Mouse (Mus musculus) kidney, embryonic 14.5 days (tissue): ENCODE data around the gene Appl1. TPM values are rescaled to one million over a fixed set of nuclear protein-coding genes. Genes with fewer than 3 reads are reported as not detected.
A peak's percentile ranks its signal among the peaks of the same experiment; 100 is the strongest.
"Not testable (repeated sequence)": the region's sequence is repeated elsewhere in the genome, so short reads cannot be mapped to it uniquely, and the experiment has no call there.

ENCODE experiments used
- ATAC-seq: fragments of 200-750 bp; cut with Nextera tagmentation; 2 replicates; pipeline ENCODE4 v1.8.0; 2017; ENCODE audit warnings: moderate number of reproducible peaks, mild to moderate bottlenecking, moderate TSS enrichment, moderate library complexity; ENCODE audit not compliant: low FRiP score, low TSS enrichment
- H3K27ac ChIP-seq: fragments of 300-500 bp; sonication (generic); 2 replicates; pipeline ENCODE4 v1.5.1; 2014; ENCODE audit warnings: low read depth, mild to moderate bottlenecking, low read length, moderate library complexity, mixed read lengths
- H3K27me3 ChIP-seq: fragments of 300-500 bp; sonication (generic); 2 replicates; pipeline ENCODE4 v1.6.1; 2014; ENCODE audit warnings: mild to moderate bottlenecking, low read length; ENCODE audit not compliant: control insufficient read depth, insufficient read depth
- H3K36me3 ChIP-seq: fragments of 300-500 bp; sonication (generic); 2 replicates; pipeline ENCODE4 v1.6.1; 2014; ENCODE audit warnings: low read length, mixed read lengths; ENCODE audit not compliant: control insufficient read depth, insufficient read depth
- H3K4me1 ChIP-seq: fragments of 300-500 bp; sonication (generic); 2 replicates; pipeline ENCODE4 v1.6.1; 2014; ENCODE audit warnings: low read length, mixed read lengths; ENCODE audit not compliant: control insufficient read depth, insufficient read depth
- H3K4me2 ChIP-seq: fragments of 300-500 bp; sonication (generic); replicated peaks from 2 replicates; pipeline ENCODE4 v1.6.1; 2014; ENCODE audit warnings: low read depth, mild to moderate bottlenecking, low read length
- H3K4me3 ChIP-seq: fragments of 300-500 bp; sonication (generic); 2 replicates; pipeline ENCODE4 v1.5.1; 2014; ENCODE audit warnings: mild to moderate bottlenecking, low read length
- H3K9ac ChIP-seq: fragments of 300-500 bp; sonication (generic); 2 replicates; pipeline ENCODE4 v1.6.1; 2014; ENCODE audit warnings: low read depth, mild to moderate bottlenecking, low read length, moderate library complexity
- H3K9me3 ChIP-seq: fragments of 300-500 bp; sonication (generic); 2 replicates; pipeline ENCODE4 v1.6.1; 2016; ENCODE audit warnings: low read length; ENCODE audit not compliant: control insufficient read depth
- WGBS: fragments of 180-500 bp; shearing (Covaris S2); extraction: QIAGEN DNeasy Blood & Tissue Kit; methylation state at CpG from one replicate; pipeline ENCODE4 v1.1.7; 2014; 5-methylcytosine and 5-hydroxymethylcytosine counted together
- polyA plus RNA-seq: library from polyadenylated mRNA; unstranded; fragments of >200 nt; fragmentation: Nextera tagmentation; extraction: Ambion mirVana; gene quantifications from 2 replicates; pipeline ENCODE4 v1.2.1, GENCODE M21; 2014

Appl1 gene
- polyA plus RNA-seq, 1 experiment from 2014 or later: 55.6 TPM

DNA sequence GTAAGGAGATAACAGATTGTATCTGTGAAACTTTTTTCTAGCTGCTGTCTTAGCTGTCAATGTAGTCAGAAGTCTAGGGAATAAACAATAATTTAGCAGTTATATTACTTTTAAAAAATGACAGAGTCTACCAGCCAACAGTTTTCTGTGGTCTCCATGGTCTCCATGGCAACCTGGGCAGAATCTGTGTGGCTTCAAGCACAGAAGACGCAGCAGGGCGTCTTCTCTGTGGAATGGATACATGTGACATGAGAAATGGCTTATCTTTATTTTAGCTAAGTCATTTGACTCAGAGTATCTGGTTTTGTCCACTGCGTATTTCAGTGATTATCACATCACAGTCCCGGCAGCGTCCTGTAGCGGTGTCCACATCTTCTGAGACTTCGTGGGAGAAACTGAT is 5.2 kb upstream of the Appl1 start:
- Histone ChIP-seq H3K4me1 (0 out of 2 replicates have a peak, but pooled peaks cover 4% of the 10 kb centered on the region), H3K9ac (no peak overlapping the region), H3K4me3 (no peak overlapping the region), H3K4me2 (no peak overlapping the region), H3K27me3 (no peaks in the 10 kb centered on the region), H3K27ac (no peak overlapping the region), H3K9me3 (peaks cover 7% of the 10 kb centered on the region; the same call in 1 of the 2 replicates), H3K36me3 (no peaks in the 10 kb centered on the region)
- no peak for ATAC-seq
- 88% methylated on average over 7 of the region's 7 CpGs for WGBS

DNA sequence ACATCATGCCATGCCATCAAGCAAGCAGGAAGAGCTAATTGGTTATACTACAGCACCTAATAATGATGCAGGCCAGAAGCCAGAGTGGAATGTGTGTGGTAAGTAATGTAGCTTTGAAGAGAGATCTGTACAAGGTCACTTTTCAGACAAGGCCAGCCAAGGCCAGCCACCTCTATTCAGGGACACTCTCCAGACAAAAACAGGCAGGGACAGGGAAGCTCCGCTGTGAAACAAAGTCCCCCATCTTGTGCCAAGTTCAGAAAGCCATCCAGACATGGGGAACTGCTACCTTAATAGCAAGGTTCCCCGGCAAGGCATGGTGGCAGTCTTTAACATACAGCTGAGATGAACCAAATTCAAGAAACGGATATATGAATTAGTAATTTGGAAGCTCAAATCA is 4.5 kb upstream of the Appl1 start:
- H3K36me3 ChIP-seq: no peaks in the 10 kb centered on the region
- H3K4me3 ChIP-seq: no peak overlapping the region
- H3K9ac ChIP-seq: no peak overlapping the region
- no peaks in the 10 kb centered on the region for H3K9me3 ChIP-seq
- 88% methylated on average over 3 of the region's 3 CpGs for WGBS
- no peak overlapping the region for H3K4me2 ChIP-seq
- no peak for ATAC-seq
- no peak overlapping the region for H3K27ac ChIP-seq
- 0 out of 2 replicates have a peak, but pooled peaks cover 4% of the 10 kb centered on the region for H3K4me1 ChIP-seq
- no peaks in the 10 kb centered on the region for H3K27me3 ChIP-seq

DNA sequence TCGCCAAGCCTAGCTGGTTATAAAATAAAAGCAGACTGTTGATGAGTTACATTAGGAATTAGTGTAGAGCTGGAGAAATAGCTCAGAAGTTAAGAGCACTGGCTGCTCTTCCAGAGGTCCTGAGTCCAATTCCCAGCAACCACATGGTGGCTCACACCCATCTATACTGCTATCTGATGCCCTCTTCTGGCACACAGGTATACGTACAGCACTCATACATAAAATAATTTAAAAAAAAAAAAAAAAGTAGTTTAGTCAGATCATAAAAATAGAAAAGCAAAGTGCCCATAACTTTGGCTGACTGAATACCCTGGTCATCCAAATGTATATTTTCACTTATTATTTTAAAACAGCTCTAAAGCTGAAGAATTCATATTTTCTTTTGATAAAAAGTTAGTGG is 2.1 kb upstream of the Appl1 start:
- H3K9ac ChIP-seq: no peak overlapping the region
- no peak overlapping the region for H3K4me2 ChIP-seq
- no peak overlapping the region for H3K4me3 ChIP-seq
- WGBS: 71% methylated on average over 2 of the region's 2 CpGs
- H3K27ac ChIP-seq: no peak overlapping the region
- no peak for ATAC-seq
- H3K27me3 ChIP-seq: no peaks in the 10 kb centered on the region
- 0 out of 2 replicates have a peak, but pooled peaks cover 8% of the 10 kb centered on the region for H3K4me1 ChIP-seq
- H3K9me3 ChIP-seq: no peaks in the 10 kb centered on the region
- no peaks in the 10 kb centered on the region for H3K36me3 ChIP-seq

DNA sequence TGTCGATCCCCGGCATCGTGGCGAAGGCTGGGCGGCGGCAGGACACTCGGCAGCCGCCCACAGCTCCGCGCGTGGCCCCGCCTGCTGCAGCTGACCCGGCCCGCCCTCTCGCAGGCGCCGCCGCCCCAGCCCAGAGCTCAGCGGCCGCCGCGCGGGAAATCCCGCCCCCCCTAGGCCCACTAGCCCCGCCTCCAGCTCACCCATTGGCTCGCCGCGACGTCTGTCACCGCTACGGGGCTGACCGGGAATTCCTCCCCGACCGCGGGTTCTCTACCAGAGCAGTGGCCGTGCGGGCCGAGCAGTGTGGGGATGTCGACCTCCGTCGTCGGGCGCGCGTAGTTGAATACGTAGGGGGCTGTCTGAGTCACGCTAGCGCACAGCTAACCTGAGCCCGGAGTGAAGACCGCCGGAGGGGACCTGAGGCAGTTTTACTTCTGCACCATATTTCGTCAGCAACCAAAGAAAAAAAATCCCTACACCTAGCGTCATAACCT is 546 bp downstream of the Appl1 start:
- Histone ChIP-seq H3K36me3 (no peaks in the 10 kb centered on the region), H3K27me3 (no peaks in the 10 kb centered on the region), H3K27ac (peak overlapping the region; percentile 90), H3K9ac (peak overlapping the region; percentile 91), H3K9me3 (no peaks in the 10 kb centered on the region), H3K4me3 (peak overlapping the region; percentile 88), H3K4me1 (0 out of 2 replicates have a peak, but pooled peaks cover 4% of the 10 kb centered on the region), H3K4me2 (peak overlapping the region; percentile 47)
- WGBS: under 1% methylated on average over 53 of the region's 53 CpGs
- peak; percentile 98 for ATAC-seq

DNA sequence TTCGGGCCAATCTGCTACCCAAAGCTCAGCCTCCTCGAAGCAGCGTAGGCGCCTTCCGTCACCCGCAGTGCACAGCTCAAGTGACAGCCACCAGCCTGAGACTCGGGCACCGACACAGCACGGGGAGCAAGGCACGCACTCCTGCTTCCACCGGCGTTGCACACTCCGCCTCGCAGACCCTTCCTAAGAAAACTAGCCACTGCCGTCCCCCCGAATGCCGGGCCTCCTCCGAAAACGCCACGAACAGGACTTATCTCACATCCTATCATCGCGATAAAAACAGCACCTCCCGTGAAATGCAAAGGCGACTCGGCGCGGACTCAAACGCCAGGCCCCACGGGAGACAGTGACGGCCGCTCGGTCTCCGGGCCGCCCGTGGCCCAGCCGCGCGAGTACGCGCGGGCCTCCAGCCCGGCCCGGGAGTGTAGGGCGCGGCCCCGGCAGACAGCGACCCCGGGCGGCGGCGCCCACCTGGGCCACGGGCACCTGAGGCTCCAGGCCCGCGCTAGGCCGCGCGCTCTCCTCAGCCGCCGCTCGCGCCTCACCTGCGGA is 1.1 kb downstream of the Appl1 start:
- Histone ChIP-seq H3K36me3 (no peaks in the 10 kb centered on the region), H3K9me3 (no peaks in the 10 kb centered on the region), H3K9ac (peak overlapping the region; percentile 91), H3K4me3 (peak overlapping the region; percentile 88), H3K27me3 (no peaks in the 10 kb centered on the region), H3K4me1 (0 out of 2 replicates have a peak, but pooled peaks cover 4% of the 10 kb centered on the region), H3K27ac (peak overlapping the region; percentile 90), H3K4me2 (peak overlapping the region; percentile 47)
- peak; percentile 65 for ATAC-seq
- WGBS: under 1% methylated on average over 55 of the region's 62 CpGs

DNA sequence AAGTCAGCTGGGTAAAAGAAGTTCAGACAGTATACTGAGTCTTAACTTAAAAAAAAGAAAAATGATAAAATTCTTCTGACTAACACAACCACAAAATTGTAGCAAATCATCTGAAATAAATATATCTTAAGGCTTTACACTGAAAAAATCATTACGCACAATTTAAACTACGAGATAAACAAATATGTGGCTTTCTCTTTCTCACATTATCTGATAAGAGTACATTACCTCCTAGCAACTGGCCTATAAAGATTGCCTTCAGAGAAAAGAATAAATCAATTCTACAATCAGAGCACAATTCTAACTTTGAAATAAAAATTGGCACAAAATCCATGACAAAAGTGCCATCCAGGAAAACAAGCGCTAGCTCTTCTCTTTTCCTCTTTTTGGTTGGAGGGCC is 1.9 kb downstream of the Appl1 start:
- H3K4me1 ChIP-seq: 0 out of 2 replicates have a peak, but pooled peaks cover 4% of the 10 kb centered on the region
- H3K4me3 ChIP-seq: peak overlapping the region; percentile 88
- no peak overlapping the region for H3K27ac ChIP-seq
- H3K9ac ChIP-seq: peak overlapping the region; percentile 91
- no peak for ATAC-seq
- no peaks in the 10 kb centered on the region for H3K27me3 ChIP-seq
- H3K4me2 ChIP-seq: peak overlapping the region; percentile 47
- no peaks in the 10 kb centered on the region; the same call in 1 of the 2 replicates for H3K36me3 ChIP-seq
- WGBS: 75% methylated on average over 3 of the region's 3 CpGs
- H3K9me3 ChIP-seq: no peaks in the 10 kb centered on the region

DNA sequence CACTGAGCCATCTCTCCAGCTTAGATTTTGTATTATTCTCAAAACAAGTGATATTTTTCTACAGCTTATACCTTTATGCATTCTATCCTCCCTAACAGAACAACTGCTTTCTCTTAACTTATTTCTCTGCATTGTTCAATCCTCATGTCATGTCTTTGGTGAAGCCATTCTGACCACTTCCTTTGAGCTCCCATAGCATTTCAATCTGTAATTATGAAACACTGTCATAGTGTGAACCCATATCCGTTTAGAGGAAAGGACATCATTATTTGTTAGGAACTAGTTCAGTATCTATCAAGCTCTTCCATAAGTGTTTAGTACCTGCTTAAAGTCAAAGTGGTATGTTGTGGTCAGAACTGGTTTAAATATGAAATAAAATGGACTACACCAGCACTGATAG is 10.5 kb downstream of the Appl1 start:
- no peak for ATAC-seq
- Histone ChIP-seq H3K27me3 (no peaks in the 10 kb centered on the region), H3K36me3 (peaks cover 25% of the 10 kb centered on the region; the same call in 1 of the 2 replicates), H3K9ac (no peak overlapping the region), H3K9me3 (no peaks in the 10 kb centered on the region), H3K4me1 (no peaks in the 10 kb centered on the region), H3K27ac (no peak overlapping the region), H3K4me3 (no peak overlapping the region), H3K4me2 (no peak overlapping the region)
- 79% methylated on average over 1 of the region's 1 CpGs for WGBS

DNA sequence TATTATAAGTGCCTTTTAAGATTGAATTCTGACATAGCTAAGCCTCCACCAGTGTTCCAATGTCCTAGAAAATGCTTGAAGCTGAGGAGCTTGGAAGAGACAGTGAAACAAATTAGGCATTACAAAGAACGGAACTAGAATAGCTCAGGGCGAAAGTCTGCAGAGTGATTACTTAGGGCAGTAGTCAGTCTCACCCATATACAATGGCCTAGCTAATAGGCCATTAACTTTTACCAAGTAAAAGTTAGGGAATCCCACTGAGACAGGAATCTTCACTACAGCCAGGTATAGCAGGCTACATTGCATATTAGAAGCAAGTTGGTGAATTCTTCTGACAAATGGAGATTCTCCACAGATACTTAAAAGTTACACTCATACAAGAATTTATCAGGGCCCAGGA is 14.9 kb downstream of the Appl1 start:
- H3K9me3 ChIP-seq, H3K4me3 ChIP-seq, H3K4me1 ChIP-seq, H3K27ac ChIP-seq, H3K27me3 ChIP-seq, ATAC-seq, H3K9ac ChIP-seq, H3K4me2 ChIP-seq: not testable (repeated sequence)
- WGBS: 73% methylated on average over 2 of the region's 2 CpGs
- peaks cover 21% of the 10 kb centered on the region; the same call in 1 of the 2 replicates for H3K36me3 ChIP-seq

DNA sequence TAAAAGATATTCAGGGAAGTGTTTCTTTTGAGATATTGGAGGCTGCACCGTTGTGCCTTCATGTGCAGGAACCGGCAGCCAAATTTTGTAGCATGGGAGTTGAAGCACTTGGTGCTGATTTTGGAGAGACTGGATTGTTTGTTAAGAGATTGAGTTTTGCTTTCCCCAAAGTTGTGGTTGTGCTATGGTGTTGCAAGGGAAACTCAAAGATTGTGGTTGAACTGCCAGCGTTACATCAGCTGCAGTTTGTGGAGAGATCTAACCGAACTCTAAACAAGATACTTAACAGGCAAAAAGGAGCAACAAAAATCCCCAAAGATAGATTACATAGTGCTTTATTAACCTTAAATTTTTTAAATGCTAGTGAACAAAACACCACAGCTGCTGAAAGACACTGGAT is 35.5 kb downstream of the Appl1 start:
- Histone ChIP-seq H3K27me3 (no peaks in the 10 kb centered on the region), H3K9me3 (no peaks in the 10 kb centered on the region), H3K4me1 (no peaks in the 10 kb centered on the region), H3K36me3 (peaks cover 17% of the 10 kb centered on the region), H3K27ac (no peak overlapping the region), H3K4me2 (no peak overlapping the region), H3K9ac (no peak overlapping the region), H3K4me3 (no peak overlapping the region)
- no peak for ATAC-seq
- WGBS: 95% methylated on average over 4 of the region's 4 CpGs
